Mouse (Mus musculus) lung, embryonic 16.5 days (tissue): ENCODE data around the gene Pah. TPM values are rescaled to one million over a fixed set of nuclear protein-coding genes. Genes with fewer than 3 reads are reported as not detected.

ENCODE experiments used
- ATAC-seq: fragments of 200-750 bp; cut with Nextera tagmentation; 2 replicates; pipeline ENCODE4 v1.8.0; 2017; ENCODE audit warnings: low read depth, mild to moderate bottlenecking, moderate library complexity
- H3K27ac ChIP-seq: fragments of 300-500 bp; sonication (generic); 2 replicates; pipeline ENCODE4 v1.5.1; 2014; ENCODE audit warnings: mild to moderate bottlenecking, control low read depth, low read length
- H3K27me3 ChIP-seq: fragments of 300-500 bp; sonication (generic); 2 replicates; pipeline ENCODE4 v1.6.1; 2014; ENCODE audit warnings: low read depth, low read length, mixed read lengths; ENCODE audit not compliant: control insufficient read depth, insufficient read depth
- H3K36me3 ChIP-seq: fragments of 300-500 bp; sonication (generic); 2 replicates; pipeline ENCODE4 v1.6.1; 2014; ENCODE audit warnings: low read length; ENCODE audit not compliant: control insufficient read depth, insufficient read depth
- H3K4me1 ChIP-seq: fragments of 300-500 bp; sonication (generic); replicated peaks from 2 replicates; pipeline ENCODE4 v1.6.1; 2014; ENCODE audit warnings: low read length, mixed read lengths; ENCODE audit not compliant: control insufficient read depth, insufficient read depth
- H3K4me2 ChIP-seq: fragments of 300-500 bp; sonication (generic); 2 replicates; pipeline ENCODE4 v1.6.1; 2014; ENCODE audit warnings: low read depth, low read length, control low read depth
- H3K4me3 ChIP-seq: fragments of 300-500 bp; sonication (generic); 2 replicates; pipeline ENCODE4 v1.5.1; 2014; ENCODE audit warnings: mild to moderate bottlenecking, low read length, control low read depth
- H3K9ac ChIP-seq: fragments of 300-500 bp; sonication (generic); 2 replicates; pipeline ENCODE4 v1.6.1; 2014; ENCODE audit warnings: low read length, control low read depth
- H3K9me3 ChIP-seq: fragments of 300-500 bp; sonication (generic); 2 replicates; pipeline ENCODE4 v1.6.1; 2016; ENCODE audit warnings: low read length; ENCODE audit not compliant: control insufficient read depth
- WGBS: fragments of 180-500 bp; shearing (Covaris S2); extraction: QIAGEN DNeasy Blood & Tissue Kit; methylation state at CpG from one replicate; pipeline ENCODE4 v1.1.7; 2014; 5-methylcytosine and 5-hydroxymethylcytosine counted together
- polyA plus RNA-seq: library from polyadenylated mRNA; unstranded; fragments of >200 nt; fragmentation: Nextera tagmentation; extraction: Ambion mirVana; gene quantifications from 2 replicates; pipeline ENCODE4 v1.2.1, GENCODE M21; 2015

Pah gene
- polyA plus RNA-seq = 0.16 and 0.73 TPM in 2 replicates

DNA sequence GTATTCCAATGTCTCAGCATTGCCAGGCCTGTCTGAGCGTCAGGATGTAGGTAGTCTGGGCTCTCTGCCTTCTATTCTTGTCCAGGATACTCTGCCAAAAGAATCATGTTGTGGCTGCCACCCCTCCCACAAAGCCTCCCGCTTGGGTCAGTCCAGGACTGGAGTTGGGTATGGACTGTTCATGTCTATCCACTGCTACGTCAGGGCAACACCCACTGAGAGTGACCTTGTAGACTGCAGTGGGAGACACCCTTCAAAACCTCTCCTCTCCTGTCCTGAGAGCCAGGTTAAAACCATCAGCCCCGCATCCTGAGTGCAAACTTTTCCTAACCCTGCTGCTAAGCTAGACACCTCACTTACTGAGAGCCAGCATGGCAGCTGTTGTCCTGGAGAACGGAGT lies at the start of gene Pah:
Pah (plus strand) TSS at position 150 of the 400 bp plus-strand sequence.
- H3K4me3 ChIP-seq = no peak within 1 kb of the TSS
- no peaks in the 10 kb centered on the region for H3K4me1 ChIP-seq
- H3K27me3 ChIP-seq = peaks cover 2% of the 10 kb centered on the region; the same call in 1 of the 2 replicates
- no peak for ATAC-seq
- H3K9ac ChIP-seq = no peak within 1 kb of the TSS
- no peaks in the 10 kb centered on the region for H3K36me3 ChIP-seq
- H3K4me2 ChIP-seq = no peak within 1 kb of the TSS
- H3K9me3 ChIP-seq = no peaks in the 10 kb centered on the region
- H3K27ac ChIP-seq = no peak within 1 kb of the TSS
- WGBS = 70% methylated on average over 5 of the region's 5 CpGs

DNA sequence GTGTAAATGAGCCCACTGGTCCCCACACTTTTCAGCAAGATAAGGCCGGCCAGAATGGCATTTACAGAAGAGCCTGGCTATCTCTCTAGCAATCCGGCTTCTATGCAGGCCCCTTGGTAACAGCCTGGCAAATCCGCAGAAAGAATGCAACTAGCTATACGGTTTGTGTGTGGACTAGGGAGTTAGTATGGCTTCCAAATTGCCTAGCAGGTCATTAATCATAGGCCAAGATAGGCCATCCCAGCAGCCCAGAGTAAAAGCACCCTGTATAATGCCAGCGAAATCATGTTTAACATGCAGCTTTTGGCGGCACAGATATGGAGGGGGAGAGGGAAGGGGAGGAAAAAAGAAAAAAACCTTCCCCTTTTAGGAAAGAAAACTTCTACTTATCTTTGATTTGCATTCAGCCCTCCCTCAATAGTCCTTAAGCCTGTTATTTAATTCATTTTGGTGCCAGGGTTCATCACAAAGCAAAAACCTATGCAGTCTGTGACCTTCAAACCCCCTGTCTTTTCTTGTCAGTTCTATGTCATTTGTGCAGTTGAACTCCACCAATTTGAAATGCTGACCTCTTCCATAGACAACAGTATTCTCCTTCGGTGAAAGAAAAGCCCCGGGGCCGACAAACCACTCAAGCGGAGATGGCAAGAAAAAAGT lies 48.0 kb upstream of the Pah start:
- Histone ChIP-seq H3K4me3 (no peak overlapping the region), H3K4me1 (no peaks in the 10 kb centered on the region), H3K36me3 (no peaks in the 10 kb centered on the region), H3K27me3 (no peaks in the 10 kb centered on the region), H3K9me3 (no peaks in the 10 kb centered on the region), H3K9ac (no peak overlapping the region), H3K4me2 (no peak overlapping the region), H3K27ac (no peak overlapping the region)
- WGBS = 63% methylated on average over 10 of the region's 10 CpGs
- ATAC-seq = no peak

DNA sequence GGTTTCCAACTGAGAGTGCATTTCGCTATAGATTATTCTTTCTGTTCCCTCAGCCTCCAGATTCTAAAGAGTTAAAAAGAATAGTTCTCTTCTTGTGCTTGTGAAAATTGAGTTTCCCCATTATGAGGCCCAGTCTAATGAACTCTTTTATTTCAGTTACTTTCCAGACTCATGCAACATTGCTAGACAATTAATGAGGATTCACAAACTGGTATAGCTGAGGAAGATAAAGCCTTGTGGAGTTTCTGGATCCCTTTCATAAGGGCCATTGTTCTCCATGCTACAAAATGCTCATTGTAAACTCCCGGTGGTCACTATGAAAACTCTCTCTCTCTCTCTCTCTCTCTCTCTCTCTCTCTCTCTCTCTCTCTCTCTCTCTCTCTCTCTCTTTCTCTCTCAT lies 46.6 kb upstream of the Pah start:
- H3K4me1 ChIP-seq = no peaks in the 10 kb centered on the region
- WGBS = 73% methylated on average over 2 of the region's 2 CpGs

DNA sequence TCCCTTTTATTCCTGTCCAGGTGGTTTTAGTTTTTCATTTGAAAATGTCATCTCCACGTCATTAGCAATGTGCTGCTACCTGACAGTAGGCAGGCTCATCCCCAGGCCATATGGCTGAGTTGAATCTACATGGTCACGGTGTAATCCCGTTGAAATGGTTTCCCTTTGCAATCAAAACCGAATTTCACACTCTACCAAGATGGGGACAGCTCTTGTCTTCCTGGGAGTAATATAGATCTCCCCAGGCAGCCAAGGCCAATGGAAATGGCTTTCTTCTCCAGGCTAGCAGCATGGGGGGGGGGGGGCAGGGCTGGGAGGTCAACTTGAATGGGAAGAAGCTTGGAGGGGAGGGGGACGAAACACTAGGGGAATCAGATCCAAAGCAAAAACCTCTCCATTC lies 43.7 kb upstream of the Pah start:
- Histone ChIP-seq H3K4me2 (no peak overlapping the region), H3K9ac (no peak overlapping the region), H3K9me3 (no peaks in the 10 kb centered on the region), H3K4me1 (no peaks in the 10 kb centered on the region), H3K27ac (no peak overlapping the region), H3K4me3 (no peak overlapping the region), H3K27me3 (peaks cover 5% of the 10 kb centered on the region; the same call in 1 of the 2 replicates), H3K36me3 (no peaks in the 10 kb centered on the region)
- ATAC-seq = no peak
- WGBS = 66% methylated on average over 5 of the region's 5 CpGs

More for the DNA sequence above, 46.6 kb upstream of the Pah start:
- Histone ChIP-seq H3K9me3 (no peaks in the 10 kb centered on the region), H3K36me3 (no peaks in the 10 kb centered on the region), H3K27me3 (no peaks in the 10 kb centered on the region), H3K9ac (no peak overlapping the region), H3K27ac (no peak overlapping the region), H3K4me2 (no peak overlapping the region), H3K4me3 (no peak overlapping the region)
- no peak for ATAC-seq

DNA sequence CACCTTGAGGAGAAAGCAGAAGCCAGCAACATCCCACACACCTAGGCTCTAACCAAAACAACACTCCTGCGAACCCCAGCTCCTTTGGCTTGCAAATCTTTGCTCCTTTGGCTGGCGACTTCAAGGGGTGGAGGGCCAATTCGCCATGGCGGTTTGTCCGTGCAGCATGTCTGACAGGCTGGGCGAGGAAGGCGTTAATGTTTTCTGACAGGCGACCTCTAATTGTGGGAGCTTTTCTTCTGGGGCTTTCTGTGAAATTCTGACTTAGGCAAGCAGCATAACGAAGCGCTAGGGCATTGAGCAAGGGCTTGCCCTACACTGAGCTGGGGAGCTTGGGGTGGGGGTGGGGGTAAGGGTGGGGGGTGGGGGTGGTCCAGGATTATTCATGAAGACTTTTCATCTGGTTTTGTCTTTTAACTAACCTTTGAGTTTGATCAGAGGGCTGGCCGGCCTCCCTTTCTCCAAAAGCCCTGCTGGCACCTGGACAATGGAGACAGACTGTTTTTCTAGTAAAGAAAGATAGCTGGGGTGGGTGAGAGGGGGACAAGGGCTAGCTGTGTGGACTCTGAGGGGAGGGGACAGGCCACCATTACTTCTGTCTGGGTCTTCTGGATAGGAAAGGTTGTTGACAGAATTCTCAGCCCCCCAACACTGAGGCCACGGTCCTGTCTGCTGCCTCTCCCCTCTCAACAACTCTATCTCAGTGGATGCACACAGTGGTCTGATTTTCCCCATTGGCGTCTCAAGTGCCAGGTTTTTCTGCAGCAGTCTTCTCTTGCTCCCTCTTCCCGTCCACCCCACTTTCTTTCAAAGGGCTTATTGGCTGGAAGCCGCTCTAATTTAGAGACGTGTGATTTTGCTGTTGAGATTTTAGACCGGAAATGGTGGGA lies 36.5 kb upstream of the Pah start:
- H3K27ac ChIP-seq = no peak overlapping the region
- peaks cover 64% of the 10 kb centered on the region for H3K27me3 ChIP-seq
- no peak overlapping the region for H3K4me2 ChIP-seq
- no peaks in the 10 kb centered on the region for H3K9me3 ChIP-seq
- H3K36me3 ChIP-seq = no peaks in the 10 kb centered on the region
- no peak overlapping the region for H3K9ac ChIP-seq
- H3K4me3 ChIP-seq = no peak overlapping the region
- no peak for ATAC-seq
- 4% methylated on average over 17 of the region's 17 CpGs for WGBS
- 0 out of 2 replicates have a peak, but pooled peaks cover 3% of the 10 kb centered on the region for H3K4me1 ChIP-seq

DNA sequence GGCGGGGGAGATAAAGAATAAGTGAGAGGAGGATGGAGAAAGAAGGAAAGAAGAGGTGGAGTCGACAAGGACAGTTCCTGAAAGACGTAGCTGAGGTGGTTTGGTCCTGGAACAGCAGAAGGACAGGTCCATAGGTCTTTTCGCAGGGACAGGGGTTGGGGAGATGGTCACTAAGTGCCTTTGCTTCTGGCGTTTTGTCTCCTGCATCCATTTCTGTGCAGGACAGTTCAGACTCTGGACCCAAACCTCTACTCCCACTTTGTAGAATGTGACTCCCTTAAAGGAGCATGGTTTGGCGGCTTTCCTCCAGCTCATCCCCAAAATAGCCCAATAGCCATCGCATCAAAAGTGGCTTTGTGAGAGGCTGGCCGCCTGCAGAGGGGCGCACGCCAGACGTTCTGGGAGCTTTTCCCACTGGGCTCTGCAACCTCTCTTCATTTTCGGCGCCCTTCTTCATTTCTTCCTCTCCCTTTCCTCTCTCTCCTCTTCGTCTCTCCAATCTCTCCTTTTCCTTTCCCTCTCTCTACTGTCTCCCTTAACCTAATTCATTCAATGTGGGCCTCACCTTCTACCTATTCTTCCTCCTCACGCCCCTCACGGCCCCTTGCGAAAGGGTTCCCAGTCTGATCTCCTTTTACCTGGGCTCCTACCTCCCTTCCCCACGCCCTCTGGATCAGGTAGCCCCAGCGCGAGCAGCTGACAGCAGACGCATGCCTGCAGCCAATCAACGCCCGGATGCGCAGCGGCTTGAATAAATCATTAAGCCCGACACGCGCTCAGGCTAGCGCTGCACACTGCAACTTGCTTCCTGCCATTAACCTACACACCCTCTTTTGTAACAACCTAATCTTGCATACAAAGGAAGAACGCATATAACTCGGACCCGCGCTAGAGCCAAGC lies 35.6 kb upstream of the Pah start:
- peak overlapping the region; percentile 13 for H3K4me3 ChIP-seq
- no peak overlapping the region for H3K9ac ChIP-seq
- 0 out of 2 replicates have a peak overlapping the region, but pooled peaks have one; percentile 20 for H3K4me2 ChIP-seq
- 1% methylated on average over 33 of the region's 33 CpGs for WGBS
- H3K27ac ChIP-seq = no peak overlapping the region
- H3K9me3 ChIP-seq = no peaks in the 10 kb centered on the region
- H3K4me1 ChIP-seq = 0 out of 2 replicates have a peak, but pooled peaks cover 3% of the 10 kb centered on the region
- ATAC-seq = peak; percentile 65
- H3K36me3 ChIP-seq = no peaks in the 10 kb centered on the region
- H3K27me3 ChIP-seq = peaks cover 73% of the 10 kb centered on the region

DNA sequence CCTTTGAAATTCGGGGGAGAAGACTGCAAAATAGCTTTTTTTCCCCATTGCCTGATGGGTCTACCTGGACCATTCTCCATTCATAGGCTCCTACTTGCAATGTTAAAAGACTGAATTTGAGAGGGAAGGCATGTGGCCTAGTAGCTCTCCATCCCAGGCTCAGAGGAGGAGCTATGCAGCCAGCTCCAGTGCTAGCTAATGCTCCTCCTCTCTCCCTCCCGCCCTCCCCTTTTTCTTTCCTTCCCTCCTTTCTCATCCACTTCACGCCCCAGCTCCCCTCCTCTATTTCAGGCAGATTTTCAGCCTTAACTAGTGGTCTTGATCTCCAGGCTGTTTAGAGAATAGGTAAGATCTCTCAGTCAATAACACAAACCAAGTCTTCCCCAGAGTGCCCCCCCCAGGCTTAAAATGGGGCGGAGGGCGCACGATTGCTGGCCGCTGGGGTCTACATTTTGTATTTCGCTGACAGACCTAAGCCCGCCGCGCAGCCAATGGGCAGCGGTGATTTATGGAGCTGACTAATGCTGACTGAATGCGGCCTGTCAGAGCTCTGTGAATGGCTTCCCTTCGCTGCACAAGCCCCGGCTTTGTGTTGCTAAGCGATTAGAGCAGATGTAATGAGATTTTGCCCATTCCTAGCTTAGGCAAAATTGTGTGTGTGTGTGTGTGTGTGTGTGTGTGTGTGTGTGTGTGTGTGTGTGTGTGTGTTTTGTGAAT lies 33.0 kb upstream of the Pah start:
- ATAC-seq = no peak

DNA sequence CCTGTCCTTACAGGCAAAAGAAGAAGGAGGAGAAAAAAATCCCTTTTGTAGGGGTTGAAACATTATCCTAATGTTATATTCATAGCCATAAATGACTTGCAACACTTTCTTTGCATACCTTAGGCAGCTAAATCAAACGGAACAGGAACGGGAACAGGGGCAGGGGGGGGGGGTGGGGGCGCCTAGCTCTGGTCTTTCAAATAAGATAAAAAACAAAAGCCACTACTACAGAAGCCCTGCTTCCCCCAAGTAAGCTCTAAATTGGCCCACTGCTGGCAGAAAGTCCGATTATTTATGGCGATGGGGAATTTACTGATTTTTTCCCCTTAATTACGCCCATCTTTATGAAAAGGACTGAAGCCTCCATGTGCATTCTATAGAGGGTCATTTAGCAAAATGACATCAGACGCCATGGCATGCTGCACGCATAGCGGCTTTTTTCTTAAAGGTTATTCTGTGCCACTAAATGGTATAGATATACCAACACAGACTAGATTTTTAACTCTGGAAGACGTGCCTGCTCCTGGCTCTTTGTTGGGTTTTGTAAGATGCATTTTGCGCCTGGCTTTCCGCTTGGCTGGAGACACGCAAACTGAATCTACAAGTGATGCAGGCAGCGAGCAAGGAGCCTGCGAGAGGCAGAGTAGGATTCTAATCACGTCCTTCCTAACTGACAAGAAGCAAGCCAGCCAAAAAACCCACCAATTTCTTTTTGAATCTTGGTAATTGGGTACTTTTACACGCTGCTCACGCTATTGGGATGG lies 32.2 kb upstream of the Pah start:
- Histone ChIP-seq H3K27ac (no peak overlapping the region), H3K4me1 (peaks cover 9% of the 10 kb centered on the region; the same call in 1 of the 2 replicates), H3K4me2 (no peak overlapping the region), H3K4me3 (no peak overlapping the region), H3K36me3 (no peaks in the 10 kb centered on the region), H3K9me3 (no peaks in the 10 kb centered on the region), H3K27me3 (peaks cover 96% of the 10 kb centered on the region), H3K9ac (no peak overlapping the region)
- ATAC-seq = no peak
- WGBS = 5% methylated on average over 18 of the region's 18 CpGs

More for the DNA sequence above, 33.0 kb upstream of the Pah start:
- Histone ChIP-seq H3K4me2 (no peak overlapping the region), H3K36me3 (no peaks in the 10 kb centered on the region), H3K4me3 (no peak overlapping the region), H3K9ac (no peak overlapping the region), H3K4me1 (0 out of 2 replicates have a peak, but pooled peaks cover 5% of the 10 kb centered on the region), H3K27me3 (peaks cover 91% of the 10 kb centered on the region), H3K9me3 (no peaks in the 10 kb centered on the region), H3K27ac (no peak overlapping the region)
- WGBS = under 1% methylated on average over 16 of the region's 16 CpGs
